Mouse (Mus musculus) hindbrain, embryonic 14.5 days (tissue): ENCODE measurements around the gene Suz12. TPM values are rescaled to one million over a fixed set of nuclear protein-coding genes. Genes with fewer than 3 reads are reported as not detected.
"Not testable (repeated sequence)": the region's sequence is repeated elsewhere in the genome, so short reads cannot be mapped to it uniquely, and the experiment has no call there.

ENCODE experiments used
- ATAC-seq: fragments of 200-750 bp; cut with Nextera tagmentation; 2 replicates; pipeline ENCODE4 v1.8.0; 2017; ENCODE audit warnings: moderate number of reproducible peaks, mild to moderate bottlenecking, moderate TSS enrichment, moderate library complexity; ENCODE audit not compliant: low FRiP score
- DNase-seq: peaks from one replicate; pipeline ENCODE4 v3.0.0-alpha.2; 2015; ENCODE audit warnings: low spot score
- H3K27ac ChIP-seq: fragments of 300-500 bp; sonication (generic); 2 replicates; pipeline ENCODE4 v1.5.1; 2014; ENCODE audit warnings: mild to moderate bottlenecking, moderate library complexity
- H3K27me3 ChIP-seq: fragments of 300-500 bp; sonication (generic); 2 replicates; pipeline ENCODE4 v1.6.1; 2014; ENCODE audit warnings: mild to moderate bottlenecking, low read length, mixed read lengths; ENCODE audit not compliant: control insufficient read depth, insufficient read depth
- H3K36me3 ChIP-seq: fragments of 300-500 bp; sonication (generic); replicated peaks from 2 replicates; pipeline ENCODE4 v1.6.1; 2014; ENCODE audit not compliant: control insufficient read depth, insufficient read depth
- H3K4me1 ChIP-seq: fragments of 300-500 bp; sonication (generic); replicated peaks from 2 replicates; pipeline ENCODE4 v1.6.1; 2014; ENCODE audit warnings: antibody characterized with exemption, low read length, mixed read lengths; ENCODE audit not compliant: control insufficient read depth, insufficient read depth
- H3K4me2 ChIP-seq: fragments of 300-500 bp; sonication (generic); replicated peaks from 2 replicates; pipeline ENCODE4 v1.6.1; 2014; ENCODE audit warnings: mild to moderate bottlenecking, moderate library complexity
- H3K4me3 ChIP-seq: fragments of 300-500 bp; sonication (generic); replicated peaks from 2 replicates; pipeline ENCODE4 v1.5.1; 2014; ENCODE audit warnings: mild to moderate bottlenecking, low read length
- H3K9ac ChIP-seq: fragments of 300-500 bp; sonication (generic); 2 replicates; pipeline ENCODE4 v1.6.1; 2014
- H3K9me3 ChIP-seq: fragments of 300-500 bp; sonication (generic); 2 replicates; pipeline ENCODE4 v1.6.1; 2016; ENCODE audit warnings: low read length; ENCODE audit not compliant: control insufficient read depth
- WGBS: fragments of 180-500 bp; shearing (Covaris S2); extraction: QIAGEN DNeasy Blood & Tissue Kit; methylation state at CpG from one replicate; pipeline ENCODE4 v1.1.7; 2014; 5-methylcytosine and 5-hydroxymethylcytosine counted together
- polyA plus RNA-seq: library from polyadenylated mRNA; unstranded; fragments of >200 nt; fragmentation: Nextera tagmentation; extraction: Ambion mirVana; gene quantifications from 2 replicates; pipeline ENCODE4 v1.2.1, GENCODE M21; 2014

Suz12 gene
- polyA plus RNA-seq, 1 experiment from 2014 or later = 17.2 TPM

DNA sequence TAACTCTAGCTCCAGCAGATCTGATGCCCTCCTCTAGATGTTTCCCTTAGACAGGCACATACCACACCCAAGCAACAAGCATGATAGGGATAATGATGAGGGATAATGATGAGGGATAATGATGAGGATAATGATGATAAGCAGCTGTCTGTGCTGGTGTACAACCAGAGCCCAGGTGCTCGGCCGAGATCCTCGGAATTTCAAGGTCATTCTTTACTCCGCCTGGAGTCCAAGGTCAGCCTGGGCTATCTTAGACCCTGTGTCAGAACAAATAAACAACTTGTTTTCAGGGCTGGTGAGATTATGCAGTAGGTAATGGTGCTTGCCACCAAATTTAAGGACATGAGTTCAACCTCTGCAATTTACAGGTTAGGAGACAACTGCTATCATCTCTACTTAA lies 6.0 kb upstream of the Suz12 start:
- 91% methylated on average over 4 of the region's 4 CpGs for WGBS
- no peaks in the 10 kb centered on the region for H3K4me1 ChIP-seq
- H3K27me3 ChIP-seq = no peaks in the 10 kb centered on the region
- ATAC-seq (no peak), DNase-seq (no peak)
- H3K9me3 ChIP-seq = no peaks in the 10 kb centered on the region
- no peak overlapping the region for H3K27ac ChIP-seq
- H3K4me3 ChIP-seq = no peak overlapping the region
- H3K36me3 ChIP-seq = no peaks in the 10 kb centered on the region
- H3K9ac ChIP-seq = no peak overlapping the region
- no peak overlapping the region for H3K4me2 ChIP-seq

DNA sequence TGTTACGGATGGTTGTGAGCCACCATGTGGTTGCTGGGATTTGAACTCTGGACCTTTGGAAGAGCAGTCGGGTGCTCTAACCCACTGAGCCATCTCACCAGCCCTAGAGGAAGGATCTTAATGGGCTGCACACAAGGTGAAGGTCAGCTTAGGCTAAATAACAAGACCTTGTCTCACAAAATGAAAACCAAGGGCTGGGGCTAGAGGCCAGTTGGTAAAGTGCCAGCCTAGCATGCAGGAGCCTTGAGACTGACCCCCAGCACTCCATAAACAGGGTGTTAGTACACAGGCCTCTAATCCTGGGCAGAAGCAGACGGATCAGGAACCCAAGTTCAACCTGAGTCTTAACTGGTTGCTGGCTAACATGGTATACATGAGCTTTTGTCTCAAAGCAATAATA lies 5.0 kb upstream of the Suz12 start:
- no peaks in the 10 kb centered on the region for H3K4me1 ChIP-seq
- 76% methylated on average over 2 of the region's 3 CpGs for WGBS
- ATAC-seq = no peak

DNA sequence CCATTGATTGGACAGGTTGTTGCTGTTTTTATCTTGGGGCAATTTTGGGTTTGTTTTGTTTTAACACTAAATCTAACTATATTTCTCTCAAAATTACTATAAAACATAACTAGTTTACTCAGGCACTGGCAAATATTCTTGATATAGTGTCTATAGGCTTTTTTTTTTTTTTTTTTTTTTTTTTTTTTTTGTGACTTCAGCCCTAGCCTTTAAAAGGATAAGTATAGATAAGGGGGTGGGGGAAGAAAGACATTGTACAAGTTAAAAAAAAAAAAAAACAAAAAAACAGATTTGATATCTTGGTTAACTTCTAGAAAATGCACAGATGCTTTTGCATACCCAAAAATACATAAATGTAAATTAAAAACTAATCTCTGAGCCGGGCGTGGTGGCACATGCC lies 2.8 kb upstream of the Suz12 start:
- no peak overlapping the region for H3K9ac ChIP-seq
- no peaks in the 10 kb centered on the region for H3K27me3 ChIP-seq
- DNase-seq (no peak), ATAC-seq (no peak)
- peaks cover 1% of the 10 kb centered on the region; the same call in 1 of the 2 replicates for H3K4me1 ChIP-seq
- WGBS = 96% methylated on average over 2 of the region's 2 CpGs
- no peak overlapping the region for H3K4me3 ChIP-seq
- H3K36me3 ChIP-seq = no peaks in the 10 kb centered on the region
- no peaks in the 10 kb centered on the region for H3K9me3 ChIP-seq
- H3K4me2 ChIP-seq = no peak overlapping the region
- no peak overlapping the region for H3K27ac ChIP-seq

More for the DNA sequence above, 5.0 kb upstream of the Suz12 start:
- Histone ChIP-seq H3K4me3 (no peak overlapping the region), H3K9me3 (no peaks in the 10 kb centered on the region), H3K4me2 (no peak overlapping the region), H3K27ac (no peak overlapping the region), H3K9ac (no peak overlapping the region), H3K27me3 (no peaks in the 10 kb centered on the region), H3K36me3 (no peaks in the 10 kb centered on the region)
- no peak for DNase-seq

DNA sequence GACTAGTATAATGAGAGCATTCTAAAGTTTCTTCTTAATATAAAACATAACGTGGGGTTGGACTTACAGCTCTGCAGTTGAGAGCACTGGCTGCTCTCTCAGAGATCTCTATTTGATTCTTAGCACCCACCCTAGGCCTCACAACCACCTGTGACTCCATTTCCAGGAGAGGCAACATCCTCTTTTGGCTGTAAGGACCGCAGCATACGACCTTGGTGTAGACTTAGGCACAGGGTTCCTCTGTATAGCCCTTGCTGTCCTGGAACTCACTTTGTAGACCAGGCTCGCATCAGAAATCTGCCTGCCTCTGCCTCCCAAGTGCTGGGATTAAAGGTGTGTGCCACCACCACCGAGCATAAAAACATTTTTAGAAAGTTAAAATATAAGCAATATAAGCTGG lies 1.3 kb upstream of the Suz12 start:
- no peak overlapping the region for H3K4me2 ChIP-seq
- WGBS = 94% methylated on average over 5 of the region's 5 CpGs
- H3K36me3 ChIP-seq = peaks cover 7% of the 10 kb centered on the region
- H3K9ac ChIP-seq = no peak overlapping the region
- H3K27ac ChIP-seq = no peak overlapping the region
- no peaks in the 10 kb centered on the region for H3K9me3 ChIP-seq
- peaks cover 4% of the 10 kb centered on the region; the same call in 1 of the 2 replicates for H3K4me1 ChIP-seq
- H3K4me3 ChIP-seq = no peak overlapping the region
- H3K27me3 ChIP-seq = no peaks in the 10 kb centered on the region
- ATAC-seq (no peak), DNase-seq (no peak)

DNA sequence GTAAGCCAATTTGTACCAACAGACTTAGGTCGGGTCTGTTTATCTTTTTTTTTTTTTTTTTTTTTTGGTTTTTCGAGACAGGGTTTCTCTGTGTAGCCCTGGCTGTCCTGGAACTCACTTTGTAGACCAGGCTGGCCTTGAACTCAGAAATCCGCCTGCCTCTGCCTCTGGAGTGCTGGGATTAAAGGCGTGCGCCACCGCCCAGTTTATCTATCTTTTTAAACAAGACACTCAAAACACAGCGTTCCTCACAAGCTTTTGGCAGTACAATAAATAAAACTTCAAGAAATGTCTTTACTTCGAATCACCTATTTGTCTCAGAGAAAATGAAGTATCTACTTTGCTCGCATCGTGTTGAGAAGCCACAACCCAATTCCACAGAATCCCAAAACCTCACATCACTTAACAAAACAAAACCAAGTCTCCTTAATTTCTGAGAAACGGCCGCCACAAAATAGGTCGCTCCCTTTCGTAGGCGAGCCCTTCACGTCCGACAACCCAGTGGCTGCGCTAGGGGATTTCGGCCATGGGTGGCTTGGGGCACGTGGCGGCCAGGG lies 793 bp upstream of the Suz12 start:
- H3K4me1 ChIP-seq = peaks cover 4% of the 10 kb centered on the region; the same call in 1 of the 2 replicates
- peak overlapping the region; percentile 70 for H3K4me2 ChIP-seq
- no peaks in the 10 kb centered on the region for H3K9me3 ChIP-seq
- ATAC-seq (no peak), DNase-seq (peak; percentile 32)
- peak overlapping the region; percentile 65 for H3K27ac ChIP-seq
- 31% methylated on average over 20 of the region's 21 CpGs for WGBS
- H3K9ac ChIP-seq = peak overlapping the region; percentile 57
- no peaks in the 10 kb centered on the region for H3K27me3 ChIP-seq
- peaks cover 12% of the 10 kb centered on the region for H3K36me3 ChIP-seq
- H3K4me3 ChIP-seq = peak overlapping the region; percentile 99

DNA sequence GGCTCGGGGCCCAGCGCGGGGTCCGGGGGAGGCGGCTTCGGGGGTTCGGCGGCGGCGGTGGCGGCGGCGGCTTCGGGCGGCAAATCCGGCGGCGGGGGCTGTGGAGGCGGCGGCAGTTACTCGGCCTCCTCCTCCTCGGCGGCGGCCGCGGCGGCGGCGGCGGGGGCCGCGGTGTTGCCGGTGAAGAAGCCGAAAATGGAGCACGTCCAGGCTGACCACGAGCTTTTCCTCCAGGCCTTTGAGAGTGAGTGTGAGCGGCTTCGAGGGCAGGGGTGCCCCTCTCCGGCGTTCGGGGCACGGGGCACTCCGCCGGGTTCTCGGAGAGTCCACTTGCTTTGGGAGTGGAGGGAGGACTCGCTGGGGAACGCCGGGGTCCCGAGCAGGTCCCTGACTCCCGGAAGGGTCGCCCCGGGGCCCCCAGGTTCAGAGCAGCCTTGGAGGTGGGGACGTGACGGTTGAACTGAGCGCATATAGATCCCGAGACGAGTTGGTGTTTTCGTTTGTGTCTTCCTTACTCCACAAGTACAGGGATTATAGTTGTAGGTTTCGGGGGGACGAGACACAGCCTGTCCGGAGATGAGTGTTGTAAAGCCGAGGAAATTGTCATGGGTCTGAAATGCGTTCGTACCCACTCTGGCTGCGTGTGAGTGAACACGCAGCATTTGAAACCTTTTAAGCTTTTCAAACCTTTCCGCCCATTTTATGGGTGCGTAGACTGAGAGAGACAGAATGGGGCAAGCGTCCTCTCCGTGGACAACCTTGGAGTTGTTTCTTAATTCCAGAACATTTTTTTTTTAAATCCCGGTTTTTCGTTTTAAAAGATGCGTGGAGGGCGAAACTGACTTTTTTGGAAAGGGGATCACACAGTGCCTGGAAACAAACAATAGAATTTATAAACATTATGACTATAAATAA lies 707 bp downstream of the Suz12 start:
- Histone ChIP-seq H3K27me3 (no peaks in the 10 kb centered on the region), H3K9ac (peak overlapping the region; percentile 91), H3K4me2 (peak overlapping the region; percentile 86), H3K4me1 (peaks cover 4% of the 10 kb centered on the region; the same call in 1 of the 2 replicates), H3K4me3 (peak overlapping the region; percentile 99), H3K36me3 (peaks cover 17% of the 10 kb centered on the region), H3K27ac (peak overlapping the region; percentile 96), H3K9me3 (no peaks in the 10 kb centered on the region)
- WGBS = under 1% methylated on average over 50 of the region's 74 CpGs
- DNase-seq (peak; percentile 36), ATAC-seq (peak; percentile 38)

DNA sequence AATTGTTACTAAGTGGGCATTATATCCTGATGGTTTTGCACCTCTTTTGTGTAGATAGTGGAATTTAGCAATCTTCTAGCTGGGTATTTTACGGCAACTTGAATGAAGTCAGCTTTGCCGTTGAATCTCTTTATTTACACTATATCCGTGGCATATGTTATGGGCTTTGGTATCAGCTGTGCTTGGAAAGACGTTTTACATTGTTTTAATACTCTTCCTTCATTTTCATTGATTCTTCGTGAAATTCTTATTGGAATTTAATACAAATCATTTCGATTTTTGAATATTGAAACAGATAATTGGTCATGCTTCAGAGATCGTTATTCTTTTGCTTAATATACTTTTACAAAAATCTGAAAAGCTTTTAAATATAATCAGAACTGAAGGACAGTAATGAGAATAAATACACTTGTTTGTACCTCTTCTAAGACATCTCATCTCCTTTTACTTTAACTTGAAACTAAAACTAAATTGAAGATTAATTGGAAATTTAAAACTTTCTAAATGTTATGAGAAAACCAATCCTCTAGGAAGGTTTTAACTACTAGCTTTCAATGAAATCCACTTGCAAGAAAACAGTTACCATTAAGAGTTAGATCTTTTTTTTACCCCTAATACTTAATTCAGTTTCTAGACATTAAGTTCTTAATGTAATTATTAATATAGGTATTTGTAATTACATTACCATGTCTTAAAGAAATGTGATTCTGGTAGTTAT lies 1.5 kb downstream of the Suz12 start:
- DNase-seq = no peak

DNA sequence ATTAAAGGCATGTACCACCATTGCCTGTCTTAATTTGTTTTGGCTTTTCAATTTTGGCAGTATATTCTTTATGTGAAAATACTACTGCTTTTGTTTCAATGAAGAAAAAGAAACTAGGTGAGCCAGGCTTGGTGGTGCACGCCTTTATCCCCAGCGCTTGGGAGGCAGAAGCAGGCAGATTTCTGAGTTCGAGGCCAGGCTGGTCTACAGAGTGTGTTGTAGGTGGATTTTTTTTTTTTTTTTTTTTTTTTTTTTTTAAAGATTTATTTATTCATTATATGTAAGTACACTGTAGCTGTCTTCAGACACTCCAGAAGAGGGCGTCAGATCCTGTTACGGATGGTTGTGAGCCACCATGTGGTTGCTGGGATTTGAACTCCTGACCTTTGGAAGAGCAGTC lies 23.6 kb downstream of the Suz12 start:
- peaks cover 87% of the 10 kb centered on the region for H3K36me3 ChIP-seq

More for the DNA sequence above, 1.5 kb downstream of the Suz12 start:
- Histone ChIP-seq H3K27ac (no peak overlapping the region), H3K4me3 (peak overlapping the region; percentile 99), H3K9me3 (no peaks in the 10 kb centered on the region), H3K4me1 (peaks cover 4% of the 10 kb centered on the region; the same call in 1 of the 2 replicates), H3K36me3 (peaks cover 22% of the 10 kb centered on the region), H3K9ac (peak overlapping the region; percentile 91), H3K4me2 (peak overlapping the region; percentile 86), H3K27me3 (no peaks in the 10 kb centered on the region)
- WGBS = 5% methylated on average over 7 of the region's 7 CpGs
- no peak for ATAC-seq

DNA sequence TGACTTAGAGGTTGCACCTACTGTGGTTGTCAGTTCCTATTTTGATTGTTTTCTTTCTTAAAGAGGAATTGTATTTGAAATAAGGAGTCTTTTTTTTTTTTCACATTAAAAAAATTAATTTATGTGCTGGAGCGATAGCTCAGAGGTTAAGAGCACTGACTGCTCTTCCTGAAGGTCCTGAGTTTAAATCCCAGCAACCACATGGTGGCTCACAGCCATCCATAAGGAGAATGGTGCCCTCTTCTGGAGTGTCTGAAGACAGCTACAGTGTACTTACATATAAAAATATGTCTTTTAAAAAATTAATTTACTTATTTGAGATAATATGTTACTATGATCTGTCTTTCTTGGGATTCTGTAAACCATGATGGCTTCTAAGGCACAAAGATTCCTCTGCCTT lies 26.9 kb downstream of the Suz12 start:
- Histone ChIP-seq H3K9me3 (no peaks in the 10 kb centered on the region), H3K9ac (no peak overlapping the region), H3K4me3 (no peak overlapping the region), H3K27me3 (no peaks in the 10 kb centered on the region), H3K27ac (no peak overlapping the region), H3K4me2 (no peak overlapping the region), H3K4me1 (no peaks in the 10 kb centered on the region), H3K36me3 (peaks cover 87% of the 10 kb centered on the region)
- DNase-seq (no peak), ATAC-seq (no peak)
- 94% methylated on average over 1 of the region's 1 CpGs for WGBS

More for the DNA sequence above, 23.6 kb downstream of the Suz12 start:
- H3K9ac ChIP-seq, H3K4me3 ChIP-seq, H3K9me3 ChIP-seq, H3K27me3 ChIP-seq, H3K27ac ChIP-seq, ATAC-seq, H3K4me2 ChIP-seq, DNase-seq, H3K4me1 ChIP-seq: not testable (repeated sequence)
- WGBS = 100% methylated on average over 3 of the region's 5 CpGs
